Mouse (Mus musculus) testis, adult 2 months (tissue): ENCODE measurements at regions not wholly inside any gene's neighbourhood (a gene's known extent, or its start where the extent isn't known, plus 50 kb on each side); places are given as distances from the start of the nearest gene placed in this dataset.

ENCODE experiments used
- H3K27ac ChIP-seq: fragments of 200-500 bp; 2 replicates; pipeline ENCODE4 v1.5.1; 2012; ENCODE audit warnings: low read depth, low read length; ENCODE audit not compliant: control insufficient read depth, insufficient read depth
- H3K27me3 ChIP-seq: fragments of 200-500 bp; 2 replicates; pipeline ENCODE4 v1.6.1; 2012; ENCODE audit warnings: mild to moderate bottlenecking, low read length, moderate library complexity; ENCODE audit not compliant: control insufficient read depth, insufficient read depth
- H3K36me3 ChIP-seq: fragments of 200-500 bp; 2 replicates; pipeline ENCODE4 v1.6.1; 2012; ENCODE audit warnings: mild to moderate bottlenecking, low read length; ENCODE audit not compliant: control insufficient read depth, insufficient read depth
- H3K4me1 ChIP-seq: fragments of 200-500 bp; 2 replicates; pipeline ENCODE4 v1.6.1; 2012; ENCODE audit warnings: low read length; ENCODE audit not compliant: control insufficient read depth, insufficient read depth
- H3K4me3 ChIP-seq: fragments of 200-500 bp; 2 replicates; pipeline ENCODE4 v1.5.1; 2012; ENCODE audit warnings: low read depth, mild to moderate bottlenecking, low read length, moderate library complexity, mixed read lengths; ENCODE audit not compliant: control insufficient read depth
- CTCF ChIP-seq: fragments of 200-500 bp; IDR thresholded peaks from 2 replicates; pipeline ENCODE4 v1.5.1; 2012; ENCODE audit warnings: low read depth, mild to moderate bottlenecking, inconsistent platforms, low read length, moderate library complexity; ENCODE audit not compliant: control insufficient read depth, insufficient read depth, insufficient replicate concordance
- POLR2A ChIP-seq: fragments of 200-500 bp; IDR thresholded peaks from 2 replicates; pipeline ENCODE4 v1.6.1; 2012; ENCODE audit warnings: low read depth, mild to moderate bottlenecking, inconsistent platforms, low read length, moderate library complexity; ENCODE audit not compliant: control insufficient read depth

GRCm38 (mm10) chr3:66592259-66592658 lies 295.6 kb upstream of the Veph1 start:
- H3K27ac ChIP-seq: no peak overlapping the region
- TF ChIP-seq CTCF: no peak
- TF ChIP-seq POLR2A: no peak
- H3K27me3 ChIP-seq: no peaks in the 10 kb centered on the region
- H3K36me3 ChIP-seq: no peaks in the 10 kb centered on the region
- H3K4me1 ChIP-seq: no peaks in the 10 kb centered on the region
- no peak overlapping the region for H3K4me3 ChIP-seq

- H3K4me3 ChIP-seq: no peak overlapping the region
- TF ChIP-seq POLR2A (no peak), CTCF (no peak)
- no peaks in the 10 kb centered on the region for H3K4me1 ChIP-seq
- no peak overlapping the region for H3K27ac ChIP-seq
- no peaks in the 10 kb centered on the region for H3K36me3 ChIP-seq
- no peaks in the 10 kb centered on the region for H3K27me3 ChIP-seq
Measured at GRCm38 (mm10) chr3:66590775-66591174, 294.1 kb upstream of the Veph1 start.

DNA sequence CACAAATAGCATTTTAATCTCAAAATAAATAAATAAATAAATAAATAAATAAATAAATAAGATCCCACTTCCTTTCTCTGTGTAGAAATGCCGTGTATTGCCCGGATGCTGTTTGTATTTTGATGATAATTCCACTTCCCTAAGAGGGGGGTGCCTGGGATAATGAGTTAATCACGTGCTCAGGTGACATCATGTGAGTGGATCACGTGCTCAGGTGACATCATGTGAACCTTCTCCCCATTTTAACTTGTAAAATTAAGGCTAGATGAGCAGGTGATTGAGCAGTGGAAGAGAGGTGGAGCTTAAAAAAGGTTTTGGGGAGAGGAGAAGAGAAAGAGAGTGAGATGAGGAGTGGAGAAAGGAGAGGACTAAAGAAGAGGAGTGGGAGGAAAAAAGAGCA lies 292.8 kb upstream of the Veph1 start:
- Histone ChIP-seq H3K36me3 (no peaks in the 10 kb centered on the region), H3K27ac (no peak overlapping the region), H3K4me3 (no peak overlapping the region), H3K27me3 (no peaks in the 10 kb centered on the region), H3K4me1 (no peaks in the 10 kb centered on the region)
- TF ChIP-seq POLR2A (no peak), CTCF (no peak)

DNA sequence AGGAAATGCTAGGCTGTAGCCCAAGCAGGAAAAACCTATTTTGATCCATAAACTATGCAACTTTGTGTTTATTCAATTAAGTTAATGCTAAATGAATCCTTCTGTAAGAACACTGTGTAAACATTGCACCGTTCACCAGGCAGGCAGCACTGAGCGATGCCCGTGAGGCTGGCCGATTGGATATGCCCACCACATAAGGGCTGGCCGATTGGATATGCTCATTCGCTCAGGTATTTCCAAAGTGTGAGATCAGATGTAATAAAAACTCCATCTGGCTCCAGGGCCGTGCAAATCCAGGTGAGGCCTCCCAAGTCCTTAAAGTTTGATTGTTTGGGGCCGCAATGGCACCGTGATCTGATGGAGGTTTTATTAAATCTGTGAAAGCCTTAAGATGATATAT lies 288.2 kb upstream of the Veph1 start:
- no peaks in the 10 kb centered on the region for H3K36me3 ChIP-seq
- H3K27ac ChIP-seq: no peak overlapping the region
- H3K4me1 ChIP-seq: no peaks in the 10 kb centered on the region
- TF ChIP-seq CTCF (no peak), POLR2A (no peak)
- no peak overlapping the region for H3K4me3 ChIP-seq
- no peaks in the 10 kb centered on the region for H3K27me3 ChIP-seq

DNA sequence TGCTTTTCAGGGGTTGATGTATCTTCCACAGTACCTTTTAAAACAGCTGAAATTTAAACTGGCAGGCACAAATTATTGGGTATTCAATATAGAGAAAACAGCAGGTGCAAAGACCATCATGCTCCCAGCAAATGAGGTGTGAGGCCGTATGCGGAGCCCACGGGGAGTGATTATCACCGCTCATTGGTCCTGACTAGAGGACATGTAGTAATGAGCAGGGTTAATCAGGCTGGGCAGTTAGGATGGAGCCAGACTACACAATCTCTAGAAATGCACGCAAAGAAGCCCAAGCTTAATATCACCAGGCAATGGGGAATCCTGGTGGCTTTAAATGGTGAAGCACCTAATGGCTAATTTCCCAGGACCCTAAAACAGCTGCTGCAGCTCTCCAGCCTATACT lies 287.5 kb upstream of the Veph1 start:
- TF ChIP-seq POLR2A: no peak
- TF ChIP-seq CTCF: no peak
- Histone ChIP-seq H3K36me3 (no peaks in the 10 kb centered on the region), H3K4me3 (no peak overlapping the region), H3K27me3 (no peaks in the 10 kb centered on the region), H3K27ac (no peak overlapping the region), H3K4me1 (no peaks in the 10 kb centered on the region)

- H3K27ac ChIP-seq: no peak overlapping the region
- no peaks in the 10 kb centered on the region for H3K27me3 ChIP-seq
- TF ChIP-seq POLR2A: no peak
- TF ChIP-seq CTCF: no peak
- no peaks in the 10 kb centered on the region for H3K4me1 ChIP-seq
- H3K36me3 ChIP-seq: no peaks in the 10 kb centered on the region
- H3K4me3 ChIP-seq: no peak overlapping the region
Measured at GRCm38 (mm10) chr3:66576659-66577058, 280.0 kb upstream of the Veph1 start.

GRCm38 (mm10) chr3:66574321-66574720 lies 277.7 kb upstream of the Veph1 start:
- H3K4me1 ChIP-seq: peaks cover 5% of the 10 kb centered on the region; the same call in 1 of the 2 replicates
- no peak overlapping the region for H3K27ac ChIP-seq
- H3K4me3 ChIP-seq: no peak overlapping the region
- TF ChIP-seq CTCF (no peak), POLR2A (no peak)
- no peaks in the 10 kb centered on the region for H3K36me3 ChIP-seq
- no peaks in the 10 kb centered on the region for H3K27me3 ChIP-seq

GRCm38 (mm10) chr3:66572887-66573519 lies 276.4 kb upstream of the Veph1 start:
- Histone ChIP-seq H3K27ac (no peak overlapping the region), H3K36me3 (no peaks in the 10 kb centered on the region), H3K4me1 (peaks cover 5% of the 10 kb centered on the region; the same call in 1 of the 2 replicates), H3K27me3 (no peaks in the 10 kb centered on the region), H3K4me3 (no peak overlapping the region)
- TF ChIP-seq POLR2A (no peak), CTCF (no peak)
